Mouse (Mus musculus): ENCODE data around the gene Runx2.
A peak's percentile ranks its signal among the peaks of the same experiment; 100 is the strongest.

Gene Runx2

GRCm38 (mm10) chr17:44714116-44714515, 100.5 kb downstream of the Runx2 start:
- DNase-seq (ENCODE audit: low spot score): no peak

DNA sequence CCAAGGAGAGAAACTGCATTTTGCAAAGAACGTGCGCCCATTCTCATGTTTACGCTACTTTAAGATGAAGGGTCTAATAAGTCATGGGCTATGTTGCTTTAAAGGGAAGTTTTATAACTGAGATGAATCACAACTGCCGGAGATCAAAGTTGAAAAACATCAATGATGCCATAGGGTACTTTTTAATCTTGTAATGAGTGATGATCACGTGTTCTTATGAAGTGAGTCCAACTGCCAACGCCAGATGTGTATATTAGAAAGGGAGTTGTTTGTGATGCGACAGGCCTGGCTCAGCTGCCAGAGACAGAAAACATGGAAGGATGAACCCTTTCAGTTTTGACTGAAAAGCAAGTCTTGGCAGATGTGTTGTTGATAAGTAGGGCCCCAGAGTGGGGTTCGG, 101.2 kb downstream of the Runx2 start:
- DNase-seq (ENCODE audit: low spot score): no peak

GRCm38 (mm10) chr17:44709516-44710252, 104.9 kb downstream of the Runx2 start:
- peak; percentile 100 for DNase-seq (ENCODE audit: low spot score)

- no peak for DNase-seq (ENCODE audit: low spot score)
These were observed 106.6 kb downstream of the Runx2 start for GRCm38 (mm10) chr17:44707956-44708355.

DNA sequence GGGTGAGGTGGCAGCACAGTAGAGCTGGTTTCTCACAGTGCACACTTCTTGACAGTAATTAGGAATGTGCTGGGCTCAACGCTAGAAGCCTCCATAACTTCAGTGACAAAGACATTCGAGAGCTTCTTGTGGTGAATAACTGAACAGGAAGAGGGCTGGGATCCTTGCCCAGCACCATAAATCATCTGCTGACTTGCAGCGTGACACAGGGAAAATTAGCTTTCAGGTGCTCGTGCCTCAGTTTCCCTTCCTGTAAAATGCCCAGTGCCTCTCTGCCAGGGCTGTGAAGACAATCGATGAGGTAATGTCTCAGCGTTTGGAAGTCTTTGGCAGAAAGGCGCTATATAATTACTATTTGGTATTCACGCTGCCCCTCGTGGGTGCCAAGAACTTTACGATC, 108.1 kb downstream of the Runx2 start:
- no peak for DNase-seq (ENCODE audit: low spot score)

DNA sequence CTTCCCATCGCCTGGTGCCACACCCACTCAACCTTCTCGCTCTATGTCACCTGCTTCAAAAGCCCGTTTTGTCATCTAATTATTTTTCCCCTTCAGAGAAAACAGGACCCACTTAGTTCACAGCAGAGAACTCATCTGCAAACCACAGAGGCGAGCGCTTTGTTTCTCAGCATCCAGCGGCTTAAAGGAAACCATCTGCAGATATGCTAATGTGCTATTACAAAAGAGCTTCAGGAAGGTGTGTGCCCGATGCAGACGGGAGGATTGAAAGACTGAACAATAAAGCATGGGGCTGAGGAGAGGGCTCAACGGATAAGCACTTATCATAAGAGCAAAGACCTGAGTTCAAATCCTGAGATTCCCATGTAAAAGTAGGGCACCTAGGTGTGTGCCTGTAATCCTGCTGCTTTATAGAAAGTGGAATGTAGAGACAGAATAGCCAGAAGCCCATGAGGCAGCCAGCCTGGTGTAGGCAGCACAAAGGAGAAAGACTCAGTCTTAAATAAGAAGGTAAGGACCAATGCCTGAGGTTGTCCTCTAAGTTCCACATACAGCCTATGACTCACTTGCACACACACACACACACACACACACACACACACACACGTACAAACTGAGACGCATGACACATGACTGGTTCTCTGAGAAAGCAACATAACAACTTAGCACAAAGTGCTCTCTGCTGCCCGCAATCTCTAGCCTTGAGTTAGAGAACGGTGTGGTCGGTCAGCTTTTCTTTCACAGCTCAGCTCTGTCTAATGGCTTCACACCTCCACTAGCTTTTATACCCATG, 111.9 kb downstream of the Runx2 start:
- no peak for DNase-seq (ENCODE audit: low spot score)

- DNase-seq (ENCODE audit: low spot score): no peak
These were observed 113.1 kb downstream of the Runx2 start for GRCm38 (mm10) chr17:44701531-44701930.

- DNase-seq (ENCODE audit: low spot score): no peak
These were observed 114.3 kb downstream of the Runx2 start for GRCm38 (mm10) chr17:44700326-44700725.

DNA sequence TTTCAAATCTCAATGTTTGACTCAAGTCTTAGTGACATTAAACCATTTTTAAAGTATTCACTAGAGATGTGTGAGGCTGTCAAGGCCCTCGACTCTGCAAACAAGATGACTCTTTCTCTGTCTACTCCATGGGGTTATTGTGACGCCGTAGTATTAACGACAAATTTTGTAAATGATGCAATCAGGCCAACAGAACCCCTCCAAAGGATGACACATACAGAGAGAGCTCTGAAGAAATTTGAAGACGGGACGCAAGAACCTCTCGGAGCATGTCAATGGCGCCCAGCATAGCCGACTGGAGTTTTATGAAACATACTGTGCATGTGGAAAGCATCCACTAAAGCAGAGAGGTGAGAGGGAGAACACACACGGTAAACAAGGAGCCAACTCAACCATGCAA, 117.5 kb downstream of the Runx2 start:
- DNase-seq (ENCODE audit: low spot score): no peak

GRCm38 (mm10) chr17:44693552-44693951, 121.0 kb downstream of the Runx2 start:
- DNase-seq (ENCODE audit: low spot score): no peak

DNA sequence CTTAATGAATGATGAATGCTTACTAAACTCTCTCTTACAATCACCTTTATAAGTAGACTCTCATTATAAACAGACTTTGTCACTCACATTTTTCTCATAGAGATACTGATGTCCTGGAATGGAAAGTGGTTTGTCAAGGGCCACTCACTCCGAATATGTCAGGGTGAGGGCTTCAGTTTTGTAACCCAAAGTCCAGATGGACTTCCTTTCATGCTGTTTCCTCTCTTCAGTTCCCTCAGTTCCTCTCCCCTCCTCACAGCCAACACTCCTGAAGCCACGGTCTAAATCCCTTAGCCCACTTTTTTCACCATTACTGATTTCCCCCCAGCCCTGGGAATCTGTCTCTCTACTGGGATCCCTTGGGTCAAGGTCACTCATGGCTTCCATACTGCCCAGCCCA, 123.1 kb downstream of the Runx2 start:
- no peak for DNase-seq (ENCODE audit: low spot score)

GRCm38 (mm10) chr17:44690410-44691035, 124.1 kb downstream of the Runx2 start:
- no peak for DNase-seq (ENCODE audit: low spot score)

DNA sequence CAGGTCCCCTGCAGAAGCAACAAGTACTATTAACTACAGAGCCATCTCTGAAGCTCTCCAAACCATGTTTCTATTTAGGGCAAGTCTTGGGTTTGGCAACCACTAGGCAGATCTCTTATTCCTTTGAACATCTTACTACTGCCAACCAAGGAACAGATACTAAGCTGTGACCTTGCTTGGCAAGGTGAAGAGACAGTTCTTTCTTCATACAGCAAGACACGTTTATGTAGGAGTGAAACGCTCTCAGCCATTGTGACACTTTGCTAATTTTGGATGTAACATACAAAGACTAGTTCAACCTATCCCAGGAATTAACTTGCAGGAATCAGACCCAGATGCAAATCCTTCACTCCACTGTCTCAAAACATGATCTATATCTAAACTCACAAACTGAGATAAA, 126.3 kb downstream of the Runx2 start:
- DNase-seq (ENCODE audit: low spot score): no peak

GRCm38 (mm10) chr17:44685514-44685913, 129.1 kb downstream of the Runx2 start:
- no peak for DNase-seq (ENCODE audit: low spot score)

DNA sequence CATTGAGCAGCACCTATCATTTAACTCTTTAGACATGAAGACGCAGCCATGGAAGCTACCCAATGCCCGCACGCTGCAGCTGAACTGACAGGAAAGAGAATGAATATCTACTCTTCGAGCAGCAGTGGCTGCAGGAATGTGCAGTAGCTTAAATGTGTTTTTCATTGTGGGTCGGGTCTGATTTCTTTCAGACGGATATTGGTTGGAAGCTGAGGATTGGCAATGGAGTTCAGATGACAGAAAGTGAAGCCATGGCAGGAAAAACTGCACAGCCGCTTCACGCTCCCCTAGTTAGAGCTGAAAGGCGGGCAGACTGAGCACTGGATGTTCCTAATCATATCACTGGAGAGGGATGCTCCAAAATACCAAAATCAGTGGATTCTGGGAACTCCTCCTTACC, 131.6 kb downstream of the Runx2 start:
- DNase-seq (ENCODE audit: low spot score): no peak

- peak; percentile 12 for DNase-seq (ENCODE audit: low spot score)
These were observed 136.8 kb downstream of the Runx2 start for GRCm38 (mm10) chr17:44677782-44678181.

DNA sequence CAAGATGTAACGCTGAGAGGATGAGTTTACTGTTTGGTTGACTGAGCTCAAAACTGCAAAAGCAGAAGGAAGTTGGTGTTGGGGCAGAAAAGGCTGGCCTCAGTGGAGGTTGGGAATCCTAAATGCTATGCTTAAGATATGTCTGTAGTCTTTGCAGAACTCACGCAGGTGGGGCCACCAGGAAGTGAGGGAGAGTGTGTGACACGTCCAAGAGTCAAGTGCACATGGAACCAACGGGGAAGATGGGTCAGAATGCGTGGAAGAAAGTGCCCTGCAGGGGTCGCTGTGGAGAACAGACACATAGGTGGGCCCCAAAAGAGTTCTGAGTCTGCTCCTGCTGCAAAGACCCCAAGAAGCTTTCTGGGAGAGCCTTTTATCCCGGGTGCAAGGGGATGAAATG, 141.8 kb downstream of the Runx2 start:
- DNase-seq (ENCODE audit: low spot score): no peak

DNA sequence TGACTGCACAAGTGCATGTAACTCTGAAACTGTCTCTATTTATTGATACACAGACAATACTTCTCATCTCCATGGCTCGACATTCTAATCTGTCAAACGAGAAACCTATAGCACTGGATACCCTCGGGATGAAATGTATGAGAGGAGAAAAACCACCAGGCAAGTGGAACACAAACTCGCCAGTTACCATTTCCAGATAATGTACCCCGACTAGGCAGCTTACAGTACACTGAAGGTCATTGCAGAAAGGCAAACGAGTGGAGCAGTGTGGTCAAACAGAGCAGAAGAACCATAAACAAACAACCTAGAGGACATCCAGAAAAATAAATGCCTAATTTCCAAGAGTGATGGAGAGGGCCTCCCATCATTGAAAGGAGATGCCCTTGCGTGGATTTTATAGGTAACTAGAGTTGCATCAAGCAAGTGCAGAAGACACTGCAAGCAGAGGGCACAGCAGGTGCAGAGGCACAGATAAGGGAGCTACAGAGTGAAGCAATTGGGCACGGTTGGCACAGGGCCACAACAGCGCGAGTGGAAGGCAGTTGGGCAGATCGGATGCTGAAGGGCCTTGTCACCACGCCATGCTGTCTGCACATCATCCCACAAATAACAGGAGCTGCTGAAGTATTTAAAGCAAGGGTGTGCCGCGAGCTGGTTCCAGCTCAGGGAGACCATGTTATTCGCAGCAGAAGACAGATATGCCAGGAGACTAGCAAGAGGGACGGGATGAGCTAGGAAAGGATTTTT, 142.5 kb downstream of the Runx2 start:
- no peak for DNase-seq (ENCODE audit: low spot score)

- no peak for DNase-seq (ENCODE audit: low spot score)
These were observed 144.6 kb downstream of the Runx2 start for GRCm38 (mm10) chr17:44669985-44670384.

GRCm38 (mm10) chr17:44667346-44667745, 147.3 kb downstream of the Runx2 start:
- DNase-seq (ENCODE audit: low spot score): no peak

DNA sequence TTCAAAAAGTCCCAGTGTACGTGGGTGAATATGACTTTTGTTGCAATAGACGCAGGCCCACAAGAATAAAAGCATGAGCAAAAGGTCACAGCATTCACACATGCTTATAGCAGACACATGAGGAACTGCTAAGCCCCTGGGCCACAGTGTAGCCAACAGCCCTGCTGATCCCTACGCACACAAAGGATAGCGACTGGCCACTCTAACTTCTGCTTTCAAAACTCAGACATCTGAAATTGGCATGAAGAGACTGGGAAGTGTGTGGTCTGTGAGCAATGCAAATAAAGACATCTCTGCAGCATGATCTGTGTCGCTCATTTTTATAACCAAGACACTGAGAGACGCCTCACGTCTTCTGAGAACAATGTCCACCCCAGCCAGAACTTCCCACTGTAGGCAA, 150.7 kb downstream of the Runx2 start:
- DNase-seq (ENCODE audit: low spot score): peak; percentile 29

GRCm38 (mm10) chr17:44663208-44663607, 151.4 kb downstream of the Runx2 start:
- DNase-seq (ENCODE audit: low spot score): peak; percentile 88
